Mouse (Mus musculus): ENCODE results near the gene 4930558K02Rik.

The 4930558K02Rik gene

GRCm38 (mm10) chr1:161902692-161903452 lies 76.6 kb downstream of the 4930558K02Rik start:
- DNase-seq (ENCODE audit: low read depth, low spot score): no peak

- DNase-seq (ENCODE audit: low read depth, low spot score): no peak
Measured at GRCm38 (mm10) chr1:161900129-161900528, 79.3 kb downstream of the 4930558K02Rik start.

DNA sequence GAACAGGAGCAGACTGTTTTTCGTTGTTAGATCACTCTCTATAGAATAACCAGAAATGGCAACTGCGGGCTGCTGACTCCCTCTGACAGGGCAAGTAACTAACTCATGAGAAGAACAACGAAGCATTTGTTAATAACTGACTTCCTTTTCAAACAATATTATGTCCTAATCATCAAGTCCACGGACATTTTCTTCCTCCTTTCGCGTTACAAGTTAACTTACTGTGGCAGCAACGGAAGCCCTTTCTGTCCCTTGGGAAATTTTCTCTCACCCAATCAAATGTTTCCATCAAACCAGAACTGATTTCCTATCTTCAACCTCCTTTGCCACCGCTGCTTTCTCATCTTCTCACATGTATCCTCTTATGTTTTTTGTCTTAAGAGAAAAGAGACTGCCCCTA lies 82.2 kb downstream of the 4930558K02Rik start:
- no peak for DNase-seq (ENCODE audit: low read depth, low spot score)

DNA sequence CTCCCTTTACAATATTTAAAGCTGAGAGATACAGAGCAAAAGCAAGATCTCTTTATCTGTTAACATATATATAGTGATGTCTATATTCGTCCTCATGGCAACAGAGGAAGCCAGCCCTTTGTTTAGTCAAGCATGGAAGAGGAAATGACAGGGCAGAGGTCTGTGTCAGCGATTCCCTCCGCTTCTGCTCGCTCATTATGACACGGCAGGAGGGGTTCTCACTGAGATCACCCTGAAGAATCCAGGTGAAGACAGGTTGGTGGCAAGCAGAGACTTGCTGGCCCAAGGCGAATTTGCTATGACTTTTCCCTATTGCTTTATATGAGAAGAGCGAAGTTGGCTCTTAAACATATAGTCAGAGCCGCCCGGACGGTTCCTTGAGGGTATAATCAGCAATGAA lies 83.3 kb downstream of the 4930558K02Rik start:
- peak; percentile 25 for DNase-seq (ENCODE audit: low read depth, low spot score)

GRCm38 (mm10) chr1:161895014-161895413 lies 84.4 kb downstream of the 4930558K02Rik start:
- DNase-seq (ENCODE audit: low read depth, low spot score): no peak

- DNase-seq (ENCODE audit: low read depth, low spot score): no peak
Measured at GRCm38 (mm10) chr1:161894553-161894952, 84.9 kb downstream of the 4930558K02Rik start.

DNA sequence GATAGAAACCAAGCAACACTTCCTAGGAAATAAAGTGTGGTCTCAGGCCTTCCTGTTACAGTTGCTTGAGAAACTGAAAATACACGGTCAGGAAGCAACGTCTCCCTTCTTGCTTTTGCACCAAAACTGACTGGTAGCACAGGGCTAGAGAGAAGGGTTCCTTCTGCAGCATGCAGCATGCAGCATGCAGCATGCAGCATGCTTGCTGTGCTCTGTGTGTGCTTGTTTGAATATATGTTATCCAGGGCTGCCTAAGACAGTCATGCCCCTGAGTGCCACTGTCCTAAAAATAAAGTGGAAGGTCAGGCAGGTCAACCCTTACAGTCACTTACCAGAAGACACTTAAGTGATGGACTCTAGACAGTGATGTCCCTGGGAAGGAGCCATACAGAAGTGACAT lies 85.3 kb downstream of the 4930558K02Rik start:
- DNase-seq (ENCODE audit: low read depth, low spot score): peak; percentile 61
